Mouse (Mus musculus): ENCODE measurements around the gene Itga9. TPM values are rescaled to one million over a fixed set of nuclear protein-coding genes. Genes with fewer than 3 reads are reported as not detected.

The Itga9 gene
- polyA plus RNA-seq, 1 experiment from 2014 or later: 4.0 TPM

GRCm38 (mm10) chr9:118684343-118684742 lies 77.9 kb downstream of the Itga9 start:
- no peak for DNase-seq (ENCODE audit: low spot score)
- Histone ChIP-seq H3K27ac (replicated peaks) (no peak overlapping the region), H3K9me3 (replicated peaks) (no peaks in the 10 kb centered on the region), H3K27me3 (ENCODE audit: low read depth, poor library complexity, severe bottlenecking) (no peaks in the 10 kb centered on the region), H3K36me3 (no peaks in the 10 kb centered on the region), H3K4me1 (peaks cover 31% of the 10 kb centered on the region), H3K4me3 (no peak overlapping the region)
- 95% methylated on average over 9 of the region's 9 CpGs for WGBS

- Histone ChIP-seq H3K27me3 (ENCODE audit: low read depth, poor library complexity, severe bottlenecking) (no peaks in the 10 kb centered on the region), H3K27ac (replicated peaks) (no peak overlapping the region), H3K4me3 (no peak overlapping the region), H3K4me1 (peaks cover 33% of the 10 kb centered on the region), H3K9me3 (replicated peaks) (no peaks in the 10 kb centered on the region), H3K36me3 (no peaks in the 10 kb centered on the region)
- no peak for DNase-seq (ENCODE audit: low spot score)
- WGBS: 80% methylated on average over 9 of the region's 9 CpGs
Observed at GRCm38 (mm10) chr9:118686166-118686961, 79.9 kb downstream of the Itga9 start.

GRCm38 (mm10) chr9:118688248-118688647 lies 81.8 kb downstream of the Itga9 start:
- Histone ChIP-seq H3K27ac (replicated peaks) (no peak overlapping the region; the same call in 1 of the 2 replicates), H3K4me1 (peaks cover 33% of the 10 kb centered on the region), H3K27me3 (ENCODE audit: low read depth, poor library complexity, severe bottlenecking) (no peaks in the 10 kb centered on the region), H3K4me3 (no peak overlapping the region), H3K36me3 (no peaks in the 10 kb centered on the region), H3K9me3 (replicated peaks) (no peaks in the 10 kb centered on the region)
- WGBS: 83% methylated on average over 4 of the region's 4 CpGs
- DNase-seq (ENCODE audit: low spot score): no peak

GRCm38 (mm10) chr9:118688921-118689451 lies 82.5 kb downstream of the Itga9 start:
- WGBS: 83% methylated on average over 14 of the region's 14 CpGs
- H3K36me3 ChIP-seq: no peaks in the 10 kb centered on the region
- no peak overlapping the region for H3K27ac ChIP-seq (replicated peaks)
- DNase-seq (ENCODE audit: low spot score): no peak
- no peaks in the 10 kb centered on the region for H3K9me3 ChIP-seq (replicated peaks)
- H3K27me3 ChIP-seq (ENCODE audit: low read depth, poor library complexity, severe bottlenecking): no peaks in the 10 kb centered on the region
- H3K4me1 ChIP-seq: peaks cover 33% of the 10 kb centered on the region
- no peak overlapping the region for H3K4me3 ChIP-seq

- DNase-seq (ENCODE audit: low spot score): no peak
- Histone ChIP-seq H3K4me3 (no peak overlapping the region), H3K4me1 (peaks cover 23% of the 10 kb centered on the region), H3K27ac (replicated peaks) (no peak overlapping the region), H3K27me3 (ENCODE audit: low read depth, poor library complexity, severe bottlenecking) (no peaks in the 10 kb centered on the region), H3K36me3 (no peaks in the 10 kb centered on the region), H3K9me3 (replicated peaks) (no peaks in the 10 kb centered on the region)
- 92% methylated on average over 11 of the region's 11 CpGs for WGBS
Observed at GRCm38 (mm10) chr9:118693256-118693655, 86.8 kb downstream of the Itga9 start.

GRCm38 (mm10) chr9:118694420-118694825 lies 87.9 kb downstream of the Itga9 start:
- peak; percentile 31 for DNase-seq (ENCODE audit: low spot score)
- Histone ChIP-seq H3K9me3 (replicated peaks) (no peaks in the 10 kb centered on the region), H3K27ac (replicated peaks) (peak overlapping the region; percentile 42; the same call in 1 of the 2 replicates), H3K4me3 (no peak overlapping the region), H3K4me1 (peaks cover 13% of the 10 kb centered on the region), H3K27me3 (ENCODE audit: low read depth, poor library complexity, severe bottlenecking) (no peaks in the 10 kb centered on the region), H3K36me3 (no peaks in the 10 kb centered on the region)
- WGBS: 72% methylated on average over 8 of the region's 8 CpGs

- Histone ChIP-seq H3K4me1 (peaks cover 21% of the 10 kb centered on the region), H3K27ac (replicated peaks) (no peak overlapping the region), H3K4me3 (no peak overlapping the region), H3K36me3 (no peaks in the 10 kb centered on the region), H3K27me3 (ENCODE audit: low read depth, poor library complexity, severe bottlenecking) (no peaks in the 10 kb centered on the region), H3K9me3 (replicated peaks) (no peaks in the 10 kb centered on the region)
- no peak for DNase-seq (ENCODE audit: low spot score)
- WGBS: 88% methylated on average over 8 of the region's 8 CpGs
Observed at GRCm38 (mm10) chr9:118698191-118698590, 91.7 kb downstream of the Itga9 start.

GRCm38 (mm10) chr9:118699716-118700115 lies 93.2 kb downstream of the Itga9 start:
- WGBS: 88% methylated on average over 4 of the region's 4 CpGs

GRCm38 (mm10) chr9:118700889-118701288 lies 94.4 kb downstream of the Itga9 start:
- Histone ChIP-seq H3K9me3 (replicated peaks) (no peaks in the 10 kb centered on the region), H3K27ac (replicated peaks) (0 out of 2 replicates have a peak overlapping the region, but pooled peaks have one; percentile 38), H3K27me3 (ENCODE audit: low read depth, poor library complexity, severe bottlenecking) (no peaks in the 10 kb centered on the region), H3K36me3 (no peaks in the 10 kb centered on the region), H3K4me1 (peaks cover 10% of the 10 kb centered on the region), H3K4me3 (no peak overlapping the region)
- DNase-seq (ENCODE audit: low spot score): no peak
- 72% methylated on average over 12 of the region's 12 CpGs for WGBS

More at GRCm38 (mm10) chr9:118699716-118700115, 93.2 kb downstream of the Itga9 start:
- H3K4me3 ChIP-seq: no peak overlapping the region
- H3K36me3 ChIP-seq: no peaks in the 10 kb centered on the region
- no peak overlapping the region for H3K27ac ChIP-seq (replicated peaks)
- DNase-seq (ENCODE audit: low spot score): no peak
- H3K9me3 ChIP-seq (replicated peaks): no peaks in the 10 kb centered on the region
- H3K27me3 ChIP-seq (ENCODE audit: low read depth, poor library complexity, severe bottlenecking): no peaks in the 10 kb centered on the region
- peaks cover 18% of the 10 kb centered on the region for H3K4me1 ChIP-seq

GRCm38 (mm10) chr9:118701791-118702190 lies 95.3 kb downstream of the Itga9 start:
- Histone ChIP-seq H3K36me3 (no peaks in the 10 kb centered on the region), H3K4me1 (peaks cover 10% of the 10 kb centered on the region), H3K9me3 (replicated peaks) (no peaks in the 10 kb centered on the region), H3K4me3 (no peak overlapping the region), H3K27me3 (ENCODE audit: low read depth, poor library complexity, severe bottlenecking) (no peaks in the 10 kb centered on the region), H3K27ac (replicated peaks) (peak overlapping the region; percentile 38; the same call in 1 of the 2 replicates)
- WGBS: 88% methylated on average over 2 of the region's 2 CpGs
- no peak for DNase-seq (ENCODE audit: low spot score)

GRCm38 (mm10) chr9:118703146-118703545 lies 96.7 kb downstream of the Itga9 start:
- Histone ChIP-seq H3K4me3 (no peak overlapping the region), H3K4me1 (peaks cover 10% of the 10 kb centered on the region), H3K9me3 (replicated peaks) (no peaks in the 10 kb centered on the region; the same call in 1 of the 2 replicates), H3K27me3 (ENCODE audit: low read depth, poor library complexity, severe bottlenecking) (no peaks in the 10 kb centered on the region), H3K27ac (replicated peaks) (no peak overlapping the region), H3K36me3 (no peaks in the 10 kb centered on the region)
- WGBS: 89% methylated on average over 3 of the region's 3 CpGs
- DNase-seq (ENCODE audit: low spot score): no peak

GRCm38 (mm10) chr9:118705381-118706074 lies 99.0 kb downstream of the Itga9 start:
- 55% methylated on average over 14 of the region's 14 CpGs for WGBS
- no peak for DNase-seq (ENCODE audit: low spot score)
- H3K36me3 ChIP-seq: no peaks in the 10 kb centered on the region
- H3K9me3 ChIP-seq (replicated peaks): no peaks in the 10 kb centered on the region; the same call in 1 of the 2 replicates
- H3K4me1 ChIP-seq: peaks cover 10% of the 10 kb centered on the region
- H3K4me3 ChIP-seq: no peak overlapping the region
- H3K27me3 ChIP-seq (ENCODE audit: low read depth, poor library complexity, severe bottlenecking): no peaks in the 10 kb centered on the region
- H3K27ac ChIP-seq (replicated peaks): no peak overlapping the region

All from midbrain, embryonic 10.5 days (tissue).